Mouse (Mus musculus): ENCODE results near the gene Gm15737. TPM values are rescaled to one million over a fixed set of nuclear protein-coding genes. Genes with fewer than 3 reads are reported as not detected.

Gm15737 gene
- under 1 TPM; 0.26 to 0.48 TPM for total RNA-seq (2021)
- long read RNA-seq, experiment 1, full-length matches to known transcripts, result 2 of 2 reads
- long read RNA-seq, experiment 1, partial matches to known transcripts, result 0 of 2 reads
- long read RNA-seq, experiment 1, other reads (novel, unspliced or antisense), result 0 of 2 reads
- long read RNA-seq, experiment 2, result 0 reads

DNA sequence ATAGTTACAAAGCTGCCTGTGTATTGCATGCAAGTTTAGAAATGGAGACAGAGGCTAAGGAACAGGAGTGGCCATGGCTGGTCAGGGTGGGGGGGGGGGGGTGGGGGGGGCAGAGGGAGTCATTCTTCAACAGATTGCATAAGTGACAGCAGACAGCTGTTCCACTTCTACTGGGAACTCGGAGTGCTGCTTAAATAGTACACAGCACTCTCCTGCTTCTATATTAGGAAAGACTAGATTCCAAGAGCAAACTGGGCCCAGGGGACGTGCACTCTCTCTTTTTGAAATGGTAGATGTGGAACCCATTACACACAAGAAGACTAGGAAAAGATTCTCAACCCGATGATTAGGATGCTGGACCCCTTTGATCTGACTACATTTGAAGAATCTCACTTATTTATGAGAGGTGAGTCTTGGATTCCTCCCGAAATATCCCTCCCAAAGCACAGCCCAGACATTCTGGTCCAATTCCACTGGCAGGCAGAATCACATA is at the start of gene Gm15737:
Gm15737 (plus strand) TSS at position 269 of the 493 bp plus-strand sequence.
- peak; percentile 86 for DNase-seq (ENCODE audit: low spot score)

DNA sequence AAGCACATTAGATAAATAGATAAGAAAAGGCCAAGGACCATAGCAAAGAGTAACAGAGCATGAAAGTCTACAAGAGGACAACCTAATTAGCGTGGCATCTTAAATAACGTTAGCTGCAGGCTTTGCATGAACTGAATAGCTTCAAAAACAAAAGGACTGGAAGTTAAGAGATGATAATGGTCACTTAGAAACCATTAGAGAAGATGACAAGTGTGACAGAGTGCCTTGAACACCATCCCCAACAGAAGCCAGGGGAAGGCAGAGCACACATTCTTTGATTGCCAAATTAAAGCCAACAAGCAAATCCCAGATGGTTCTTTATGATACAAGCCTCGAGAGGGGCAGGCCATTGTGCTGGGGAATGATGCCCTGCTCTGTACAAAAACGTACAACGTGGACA is 47.6 kb upstream of the Gm15737 start:
- no peak for DNase-seq (ENCODE audit: low spot score)

DNA sequence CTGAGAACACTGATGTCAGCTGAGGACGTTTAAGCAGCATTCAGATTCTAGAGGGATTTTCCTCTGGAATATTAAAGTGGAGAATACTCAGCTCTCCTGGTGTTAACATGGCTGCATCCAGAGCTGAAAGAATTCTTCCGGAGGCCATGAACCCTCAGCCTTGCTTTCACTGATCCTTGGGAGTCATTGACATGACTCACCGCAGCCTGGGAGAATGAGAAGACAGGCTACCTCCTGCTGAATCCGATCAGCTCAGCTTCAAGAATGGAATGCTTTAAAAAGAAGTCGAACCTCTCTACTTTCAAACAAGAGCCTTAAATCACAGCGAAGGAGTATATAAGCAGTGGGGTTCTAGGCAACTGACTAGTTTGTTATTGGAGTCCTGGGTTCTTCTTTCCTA is 47.2 kb upstream of the Gm15737 start:
- no peak for DNase-seq (ENCODE audit: low spot score)

GRCm38 (mm10) chr6:92823991-92824390 is 45.2 kb upstream of the Gm15737 start:
- no peak for DNase-seq (ENCODE audit: low spot score)

- DNase-seq (ENCODE audit: low spot score), result no peak
These were observed 42.6 kb upstream of the Gm15737 start for GRCm38 (mm10) chr6:92826561-92826960.

DNA sequence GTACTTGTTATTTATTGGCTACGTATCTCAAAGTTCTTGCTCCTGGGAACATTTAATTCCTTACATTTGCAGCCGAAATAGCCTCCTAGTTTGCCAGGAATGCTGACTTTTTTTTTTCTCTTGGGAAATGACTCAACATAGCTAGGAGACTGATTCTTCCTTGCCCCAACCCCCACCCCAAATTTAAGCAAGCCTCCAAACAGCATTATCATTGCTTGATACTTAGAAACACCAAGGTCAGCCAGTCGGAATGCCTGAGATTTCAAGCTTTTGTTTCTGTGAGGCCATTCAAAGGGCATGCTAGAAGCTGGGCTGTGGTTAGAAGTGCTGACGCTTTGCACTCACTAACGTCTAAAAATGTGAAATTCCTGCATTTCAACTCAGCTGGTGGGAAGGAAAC is 41.8 kb upstream of the Gm15737 start:
- no peak for DNase-seq (ENCODE audit: low spot score)

DNA sequence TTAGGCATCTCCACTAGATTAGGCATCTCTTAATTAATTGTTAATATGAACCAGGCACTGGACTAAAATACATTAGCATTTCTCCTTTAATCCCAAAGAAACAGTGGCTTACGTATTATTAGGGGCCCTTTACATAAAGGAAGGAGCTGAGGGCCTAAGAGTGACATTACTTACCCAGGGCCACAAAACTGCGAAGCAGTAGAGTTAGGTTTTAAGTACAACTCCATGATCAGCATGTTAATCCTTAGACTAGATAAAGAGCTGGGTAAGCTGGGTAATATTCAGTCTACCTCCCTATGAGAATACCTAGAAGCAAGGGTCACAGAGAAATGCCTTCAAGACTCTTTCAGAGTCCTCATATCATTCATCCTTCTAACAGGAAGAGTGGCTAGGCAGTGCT is 40.0 kb upstream of the Gm15737 start:
- no peak for DNase-seq (ENCODE audit: low spot score)

- DNase-seq (ENCODE audit: low spot score), result peak; percentile 20
These were observed 38.1 kb upstream of the Gm15737 start for GRCm38 (mm10) chr6:92831106-92831505.

GRCm38 (mm10) chr6:92842000-92842399 is 27.2 kb upstream of the Gm15737 start:
- DNase-seq (ENCODE audit: low spot score), result no peak

GRCm38 (mm10) chr6:92843474-92843873 is 25.7 kb upstream of the Gm15737 start:
- DNase-seq (ENCODE audit: low spot score), result no peak

DNA sequence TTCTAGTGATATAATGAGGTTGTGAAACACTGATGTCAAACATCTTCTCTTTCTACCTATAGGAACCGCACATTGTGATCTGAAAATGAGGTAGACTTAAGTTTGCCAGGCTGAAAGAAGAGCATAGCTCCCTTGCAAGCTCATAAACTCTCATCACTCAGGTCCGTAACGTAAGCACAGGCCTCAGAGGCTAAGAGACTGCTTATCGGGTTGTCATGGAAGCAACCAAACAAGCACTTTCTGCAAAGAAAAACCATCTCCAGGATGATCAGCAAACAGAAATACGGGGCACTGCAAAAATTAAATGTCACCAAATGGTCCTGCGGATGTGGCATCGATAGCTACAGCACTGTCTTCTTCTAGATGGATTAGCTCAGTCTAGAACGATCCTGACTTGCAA is 23.3 kb upstream of the Gm15737 start:
- no peak for DNase-seq (ENCODE audit: low spot score)

- DNase-seq (ENCODE audit: low spot score), result no peak
These were observed 22.5 kb upstream of the Gm15737 start for GRCm38 (mm10) chr6:92846614-92847013.

- no peak for DNase-seq (ENCODE audit: low spot score)
These were observed 19.9 kb upstream of the Gm15737 start for GRCm38 (mm10) chr6:92849208-92849607.

DNA sequence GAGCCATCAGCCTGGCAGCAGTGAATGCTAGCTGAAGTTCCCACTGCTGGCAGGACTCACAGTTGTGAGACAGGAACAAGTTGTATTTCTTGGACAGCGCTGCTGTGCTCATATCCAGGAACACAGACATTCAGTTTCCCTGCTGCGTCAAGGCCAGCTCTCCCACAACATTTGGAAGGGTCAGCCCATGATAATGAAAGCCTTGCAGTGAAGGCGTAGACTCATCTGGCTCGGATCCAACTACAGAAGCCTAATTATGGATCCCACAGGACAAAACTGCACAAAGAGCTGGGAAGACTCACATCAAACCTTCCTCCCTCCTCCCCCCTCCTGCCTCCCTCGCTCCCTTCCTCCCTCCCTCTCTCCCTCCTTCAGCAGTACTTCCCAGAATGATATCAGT is 18.9 kb upstream of the Gm15737 start:
- DNase-seq (ENCODE audit: low spot score), result peak; percentile 89

DNA sequence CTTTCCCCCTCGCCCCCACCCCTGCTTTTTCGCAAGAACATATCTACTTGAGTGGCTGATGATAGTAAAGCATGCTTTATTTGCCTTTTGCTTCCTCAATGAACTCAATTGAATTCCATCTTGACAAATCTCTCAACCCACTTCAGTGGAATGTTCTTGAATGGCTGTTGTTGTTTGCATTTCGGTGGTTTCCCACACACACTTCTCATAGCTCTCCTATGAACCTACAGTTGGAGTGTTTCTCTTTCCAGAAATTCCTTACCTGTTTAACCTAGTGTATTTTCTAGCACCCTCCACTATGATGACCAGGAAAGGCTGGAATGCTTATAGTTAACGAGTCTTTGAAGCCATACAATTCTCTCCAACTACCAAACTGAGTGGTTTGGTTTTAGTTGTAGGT is 14.3 kb upstream of the Gm15737 start:
- no peak for DNase-seq (ENCODE audit: low spot score)

DNA sequence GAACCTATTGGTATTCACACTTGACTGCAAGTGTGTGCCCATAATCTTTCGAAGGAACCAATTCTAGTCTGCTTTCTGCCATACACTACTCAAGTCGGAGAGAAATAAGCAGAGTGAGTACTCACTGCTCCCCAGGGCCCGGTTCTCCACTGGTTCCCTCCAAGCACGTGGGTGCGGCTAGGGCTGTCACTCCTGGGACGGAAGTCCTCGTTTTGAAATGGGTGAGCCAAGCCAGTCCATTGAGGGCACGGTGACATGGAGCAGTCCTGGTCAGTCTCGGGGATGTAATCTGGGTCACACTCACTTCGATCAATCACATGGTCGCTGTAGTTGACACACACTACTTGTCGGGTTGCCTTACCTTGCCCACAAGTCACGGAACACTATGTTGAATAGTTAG is 11.4 kb upstream of the Gm15737 start:
- no peak for DNase-seq (ENCODE audit: low spot score)

- peak; percentile 40 for DNase-seq (ENCODE audit: low spot score)
These were observed 10.2 kb upstream of the Gm15737 start for GRCm38 (mm10) chr6:92858721-92859510.

DNA sequence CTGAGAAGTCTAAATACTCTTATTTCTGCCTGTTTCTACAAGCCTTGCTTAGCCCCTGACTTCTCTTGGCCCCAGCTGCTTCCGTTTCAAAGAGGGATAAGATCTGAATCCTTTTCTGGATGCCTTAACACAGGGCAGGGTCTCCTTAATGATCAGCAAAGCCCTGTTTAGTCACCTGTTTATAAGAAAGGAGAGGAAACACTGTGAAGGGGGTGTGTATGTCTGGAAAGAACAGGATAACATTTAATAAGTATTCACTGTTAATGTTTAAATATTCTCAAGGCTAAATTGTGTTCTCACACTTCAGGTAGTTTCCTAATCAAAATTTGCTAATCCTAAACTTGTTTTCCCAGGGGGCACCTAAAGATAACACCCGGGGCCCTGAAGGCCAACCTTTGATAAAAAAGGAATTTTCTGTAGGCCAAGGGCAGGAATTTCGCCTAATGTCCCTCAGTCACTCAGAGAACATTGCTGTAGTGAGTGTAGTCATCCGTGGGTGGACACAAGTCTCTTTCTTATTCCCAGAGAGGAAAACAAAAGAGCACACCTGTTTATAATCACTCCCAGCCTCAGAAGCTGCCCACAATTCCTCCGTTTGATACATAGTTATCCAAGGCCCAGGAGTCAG is 8.8 kb upstream of the Gm15737 start:
- no peak for DNase-seq (ENCODE audit: low spot score)

GRCm38 (mm10) chr6:92862599-92862998 is 6.6 kb upstream of the Gm15737 start:
- no peak for DNase-seq (ENCODE audit: low spot score)

DNA sequence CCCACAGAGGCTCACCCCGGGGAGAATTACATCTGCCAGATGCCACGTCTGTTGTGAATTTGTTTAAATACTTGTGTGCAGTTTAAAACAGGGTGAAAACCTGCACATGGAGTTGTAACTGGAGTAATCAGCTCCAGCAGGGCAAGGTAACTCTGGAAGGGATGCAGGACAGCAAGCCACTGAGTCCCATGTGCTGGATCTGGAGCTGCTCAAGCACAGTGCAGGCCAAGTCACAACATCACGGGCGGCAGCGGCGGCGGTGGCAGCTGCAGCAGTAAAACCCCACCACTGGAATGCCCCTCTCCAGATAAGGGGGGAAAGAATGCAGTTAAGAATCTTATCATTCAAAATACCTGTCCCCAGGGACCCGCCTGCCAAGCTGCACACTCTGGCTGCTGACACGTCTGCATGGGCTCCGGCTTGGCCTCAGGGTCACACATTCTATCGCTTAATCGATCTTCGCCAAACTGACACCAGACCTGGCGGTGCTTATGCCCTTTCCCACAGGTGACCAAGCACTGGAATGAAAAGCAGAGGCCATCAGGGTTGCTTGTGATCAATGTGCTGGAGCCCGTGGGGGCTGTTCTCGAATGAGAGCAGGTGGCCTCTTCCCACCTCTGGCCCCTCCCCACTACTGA is 544 bp downstream of the Gm15737 start:
- peak; percentile 65 for DNase-seq (ENCODE audit: low spot score)

DNA sequence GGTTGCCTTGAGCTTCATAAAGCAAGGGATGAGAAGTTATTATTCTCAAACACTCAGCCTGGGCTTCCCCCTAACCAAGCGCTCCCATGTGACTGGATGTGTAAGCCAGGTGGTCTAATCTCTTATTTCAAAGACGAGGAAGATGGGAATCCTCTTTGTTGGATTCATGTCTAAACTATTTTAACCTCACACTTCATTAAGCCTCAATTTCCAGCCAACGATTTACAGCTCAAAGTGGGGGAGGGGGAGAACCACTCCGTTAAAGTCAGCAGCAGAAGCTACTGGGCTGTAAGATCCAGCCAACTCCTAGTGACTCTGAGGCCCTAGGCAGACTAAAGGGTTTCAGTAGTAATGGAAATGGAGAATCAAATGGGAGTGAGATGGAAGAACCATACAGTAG is 2.7 kb downstream of the Gm15737 start:
- no peak for DNase-seq (ENCODE audit: low spot score)

- no peak for DNase-seq (ENCODE audit: low spot score)
These were observed 3.6 kb downstream of the Gm15737 start for GRCm38 (mm10) chr6:92872766-92873165.

All from gastrocnemius, adult 18-20 months (tissue).